Mouse (Mus musculus): ENCODE data around the gene Tstd2. TPM values are rescaled to one million over a fixed set of nuclear protein-coding genes. Genes with fewer than 3 reads are reported as not detected.

Gene Tstd2
- total and polyA plus RNA-seq, 3 experiments, result 27.8 to 30.1 TPM; not detected in 1

DNA sequence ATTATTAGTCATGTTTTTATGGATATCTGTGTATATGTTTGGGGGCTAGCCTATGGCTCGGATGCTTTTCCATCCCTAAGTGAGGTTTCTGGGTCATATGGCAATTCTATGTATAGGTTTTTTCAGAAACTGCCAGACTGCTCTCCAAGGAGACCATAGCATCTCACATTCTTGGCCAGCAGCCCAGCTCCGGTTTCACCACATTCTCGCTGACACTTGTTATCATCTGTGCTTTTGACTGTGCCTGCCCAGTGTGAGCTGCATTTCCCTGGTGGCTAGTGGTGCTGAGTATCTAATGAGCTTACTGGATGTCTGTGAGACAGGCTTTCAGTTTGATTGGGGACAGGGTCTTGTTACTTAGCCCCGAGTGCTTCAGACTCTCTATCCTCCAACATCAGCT, 64.8 kb downstream of the Tstd2 start:
- TF ChIP-seq RAD21 (IDR thresholded peaks at IDR 0.05; ENCODE audit: low read depth, low read length) (no peak), MAZ (IDR thresholded peaks at IDR 0.05; ENCODE audit: low read depth, low read length) (no peak), JUND (IDR thresholded peaks at IDR 0.05; ENCODE audit: low read depth, low read length) (no peak), MAFK (IDR thresholded peaks at IDR 0.05; ENCODE audit: borderline replicate concordance, low read depth, low read length) (no peak), ZNF384 (IDR thresholded peaks at IDR 0.05; ENCODE audit: low read depth, low read length) (no peak), E2F4 (IDR thresholded peaks at IDR 0.05; ENCODE audit: borderline replicate concordance, low read depth, low read length) (no peak), TAL1 (IDR thresholded peaks at IDR 0.05; ENCODE audit: low read length) (no peak), TBP (IDR thresholded peaks at IDR 0.05; ENCODE audit: low read depth, low read length) (no peak), MAX (IDR thresholded peaks at IDR 0.05; ENCODE audit: low read length) (no peak)
- no peaks in the 10 kb centered on the region for H3K27me3 ChIP-seq (ENCODE audit: control insufficient read depth in 1 of 2, insufficient read depth in 2 of 2, low read length in 2 of 2)
- no peak overlapping the region for H3K27ac ChIP-seq (ENCODE audit: control insufficient read depth, low read depth, low read length)
- no peak overlapping the region for H3K9ac ChIP-seq (ENCODE audit: control insufficient read depth, low read depth, low read length, poor library complexity, severe bottlenecking)
- H3K79me2 ChIP-seq (ENCODE audit: control insufficient read depth, insufficient read depth, low read length, poor library complexity), result no peaks in the 10 kb centered on the region
- DNase-seq (ENCODE audit: low read depth, low spot score), result peak; percentile 78
- H3K9me3 ChIP-seq (replicated peaks; ENCODE audit: insufficient read depth, low read length), result no peaks in the 10 kb centered on the region
- no peak overlapping the region for H3K4me3 ChIP-seq (ENCODE audit: control insufficient read depth in 1 of 2, insufficient read depth in 1 of 2, low read depth in 2 of 2, low read length in 2 of 2)
- peaks cover 0 to 24% of the 10 kb centered on the region in 2 experiments; a peak in 2 of 4 replicates for H3K4me1 ChIP-seq (ENCODE audit: control insufficient read depth in 1 of 2, insufficient read depth in 2 of 2, low read length in 2 of 2)
- H3K36me3 ChIP-seq (ENCODE audit: control insufficient read depth in 1 of 2, insufficient read depth in 2 of 2, low read length in 2 of 2), result peaks cover 0 to 16% of the 10 kb centered on the region in 2 experiments; a peak in 2 of 4 replicates

DNA sequence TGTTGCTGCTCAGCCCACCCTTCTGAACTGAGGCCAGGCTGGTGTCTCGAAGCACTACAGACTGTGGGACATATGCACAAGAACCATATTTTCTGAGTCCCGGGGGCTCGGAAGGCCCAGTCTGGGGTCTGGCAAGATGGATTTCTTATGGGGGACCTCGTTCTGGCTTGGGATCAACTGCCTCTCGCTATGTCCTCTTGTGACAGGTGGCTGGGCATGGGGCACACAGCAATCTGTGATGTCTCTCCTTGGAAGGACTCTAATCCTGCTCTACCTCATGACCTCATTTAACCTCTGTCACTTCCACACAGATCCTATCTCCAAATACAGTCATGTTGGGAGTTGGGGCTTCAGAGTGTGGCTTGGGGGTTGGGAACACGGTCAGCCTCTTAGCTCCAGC, 65.9 kb downstream of the Tstd2 start:
- TF ChIP-seq RAD21 (IDR thresholded peaks at IDR 0.05; ENCODE audit: low read depth, low read length) (no peak), E2F4 (IDR thresholded peaks at IDR 0.05; ENCODE audit: borderline replicate concordance, low read depth, low read length) (no peak), GATA1 (IDR thresholded peaks at IDR 0.05; ENCODE audit: low read depth, low read length) (no peak), ZMIZ1 (IDR thresholded peaks at IDR 0.05; ENCODE audit: low read depth, low read length) (no peak), MAX (IDR thresholded peaks at IDR 0.05; ENCODE audit: low read length) (no peak), MYB (IDR thresholded peaks at IDR 0.05; ENCODE audit: low read depth, low read length) (no peak), SMC3 (IDR thresholded peaks at IDR 0.05; ENCODE audit: low read depth, low read length) (no peak), ETS1 (IDR thresholded peaks at IDR 0.05; ENCODE audit: low read depth, low read length) (no peak), POLR2AphosphoS5 (IDR thresholded peaks at IDR 0.05; ENCODE audit: borderline replicate concordance, low read depth, low read length) (no peak), JUND (IDR thresholded peaks at IDR 0.05; ENCODE audit: low read depth, low read length) (no peak), UBTF (IDR thresholded peaks at IDR 0.05; ENCODE audit: borderline replicate concordance, insufficient read depth, low read depth, low read length) (no peak)
- H3K4me3 ChIP-seq (ENCODE audit: control insufficient read depth in 1 of 2, insufficient read depth in 1 of 2, low read depth in 2 of 2, low read length in 2 of 2), result no peak overlapping the region
- no peak overlapping the region for H3K27ac ChIP-seq (ENCODE audit: control insufficient read depth, low read depth, low read length)
- H3K4me1 ChIP-seq (ENCODE audit: control insufficient read depth in 1 of 2, insufficient read depth in 2 of 2, low read length in 2 of 2), result peaks cover 0 to 24% of the 10 kb centered on the region in 2 experiments; a peak in 2 of 4 replicates
- no peak overlapping the region for H3K9ac ChIP-seq (ENCODE audit: control insufficient read depth, low read depth, low read length, poor library complexity, severe bottlenecking)
- peaks cover 0 to 16% of the 10 kb centered on the region in 2 experiments; a peak in 2 of 4 replicates for H3K36me3 ChIP-seq (ENCODE audit: control insufficient read depth in 1 of 2, insufficient read depth in 2 of 2, low read length in 2 of 2)
- no peaks in the 10 kb centered on the region for H3K9me3 ChIP-seq (replicated peaks; ENCODE audit: insufficient read depth, low read length)
- H3K27me3 ChIP-seq (ENCODE audit: control insufficient read depth in 1 of 2, insufficient read depth in 2 of 2, low read length in 2 of 2), result no peaks in the 10 kb centered on the region
- no peak for DNase-seq (ENCODE audit: low read depth, low spot score)
- H3K79me2 ChIP-seq (ENCODE audit: control insufficient read depth, insufficient read depth, low read length, poor library complexity), result no peaks in the 10 kb centered on the region

Data from MEL (cell line).